Comparison of ENCODE assay signal across 8 mouse cellular contexts in genomic region chr4:106622030-106622493, GRCm38 (mm10). TPM values are rescaled to one million over a fixed set of nuclear protein-coding genes. Genes with fewer than 3 reads are reported as not detected.
DNase-seq lines count a peak whose midpoint lies in the region.

Gene Ttc22 (plus strand): TSS chr4:106622432.

- peak; percentile 29 for DNase-seq in adrenal gland, adult 8-10 months
- no peak for DNase-seq in adrenal gland, adult 18-20 months (ENCODE audit: low spot score in 2 of 2)
- peak; percentile 19 for DNase-seq in ovary, postnatal 36 days (ENCODE audit: low spot score)
- DNase-seq in ovary, postnatal 10 days (ENCODE audit: low spot score), result no peak
- peak; percentile 82 to 91 for DNase-seq in lung, adult 18-20 months
- no peak for DNase-seq in frontal cortex, postnatal 14 days (ENCODE audit: low spot score in 2 of 2)
- DNase-seq in right cerebral cortex, adult 2 months (ENCODE audit: low spot score in 2 of 2), result no peak
- no peak for DNase-seq in left cerebral cortex, adult 18-20 months (ENCODE audit: low spot score in 2 of 2)

RNA-seq across cellular contexts. Expression of gene Ttc22, which starts in this region (rescaled TPM):
- total RNA-seq in adrenal gland, adult 8-10 months (2022), result under 1 TPM in 1 of 4 experiments, not detected in 3; 0.10 TPM
- total RNA-seq in adrenal gland, adult 18-20 months (2021), result under 1 TPM in 1 of 2 experiments, not detected in 1; 0.10 TPM
- 1 to 10 TPM in 1 of 2 experiments, under 1 TPM in 1; 0.94 to 1.0 TPM for total RNA-seq in left cerebral cortex, adult 18-20 months (2021)

Comparison
In these comparisons a context has a peak if more than half of its experiments do, and no peak if none do; other contexts are left out.
1. DNase-seq: peak in ovary, postnatal 36 days (single experiment) and lung, adult 18-20 months (2 of 2); none in adrenal gland, adult 18-20 months (0 of 2), ovary, postnatal 10 days (single experiment), frontal cortex, postnatal 14 days (0 of 2), right cerebral cortex, adult 2 months (0 of 2) and left cerebral cortex, adult 18-20 months (0 of 2).
2. Peak in DNase-seq in adrenal gland, adult 8-10 months; RNA of the gene not detected or under 1 TPM.